Mouse (Mus musculus) neural tube, embryonic 12.5 days (tissue): ENCODE measurements at regions not wholly inside any gene's neighbourhood (a gene's known extent, or its start where the extent isn't known, plus 50 kb on each side); places are given as distances from the start of the nearest gene placed in this dataset.
A peak's percentile ranks its signal among the peaks of the same experiment; 100 is the strongest.

Source experiments
- ATAC-seq: fragments of 200-750 bp; cut with Nextera tagmentation; 2 replicates; pipeline ENCODE4 v1.8.0; 2017; ENCODE audit warnings: low read depth, mild to moderate bottlenecking, moderate TSS enrichment, moderate library complexity; ENCODE audit not compliant: low FRiP score
- H3K27ac ChIP-seq: fragments of 300-500 bp; sonication (generic); 2 replicates; pipeline ENCODE4 v1.5.1; 2016
- H3K27me3 ChIP-seq: fragments of 300-500 bp; sonication (generic); replicated peaks from 2 replicates; pipeline ENCODE4 v1.6.1; 2016; ENCODE audit warnings: mild to moderate bottlenecking
- H3K36me3 ChIP-seq: fragments of 300-500 bp; sonication (generic); 2 replicates; pipeline ENCODE4 v1.6.1; 2016; ENCODE audit warnings: mild to moderate bottlenecking
- H3K4me1 ChIP-seq: fragments of 300-500 bp; sonication (generic); 2 replicates; pipeline ENCODE4 v1.6.1; 2016
- H3K4me2 ChIP-seq: fragments of 300-500 bp; sonication (generic); replicated peaks from 2 replicates; pipeline ENCODE4 v1.6.1; 2016; ENCODE audit warnings: mild to moderate bottlenecking
- H3K4me3 ChIP-seq: fragments of 300-500 bp; sonication (generic); 2 replicates; pipeline ENCODE4 v1.5.1; 2016
- H3K9ac ChIP-seq: fragments of 300-500 bp; sonication (generic); 2 replicates; pipeline ENCODE4 v1.6.1; 2016; ENCODE audit warnings: mild to moderate bottlenecking
- H3K9me3 ChIP-seq: fragments of 300-500 bp; sonication (generic); 2 replicates; pipeline ENCODE4 v1.6.1; 2016; ENCODE audit warnings: mild to moderate bottlenecking
- WGBS: fragments of 180-500 bp; shearing (Covaris S2); methylation state at CpG from one replicate; pipeline ENCODE4 v1.1.7; 2016; 5-methylcytosine and 5-hydroxymethylcytosine counted together

- Histone ChIP-seq H3K4me3 (no peak overlapping the region), H3K27me3 (no peaks in the 10 kb centered on the region), H3K9me3 (no peaks in the 10 kb centered on the region), H3K4me1 (no peaks in the 10 kb centered on the region; the same call in 1 of the 2 replicates), H3K36me3 (no peaks in the 10 kb centered on the region), H3K4me2 (no peak overlapping the region), H3K27ac (no peak overlapping the region), H3K9ac (no peak overlapping the region)
- no peak for ATAC-seq
- WGBS = 71% methylated on average over 14 of the region's 14 CpGs
Measured at GRCm38 (mm10) chr6:51162208-51163082, 270.0 kb upstream of the Nfe2l3 start.

DNA sequence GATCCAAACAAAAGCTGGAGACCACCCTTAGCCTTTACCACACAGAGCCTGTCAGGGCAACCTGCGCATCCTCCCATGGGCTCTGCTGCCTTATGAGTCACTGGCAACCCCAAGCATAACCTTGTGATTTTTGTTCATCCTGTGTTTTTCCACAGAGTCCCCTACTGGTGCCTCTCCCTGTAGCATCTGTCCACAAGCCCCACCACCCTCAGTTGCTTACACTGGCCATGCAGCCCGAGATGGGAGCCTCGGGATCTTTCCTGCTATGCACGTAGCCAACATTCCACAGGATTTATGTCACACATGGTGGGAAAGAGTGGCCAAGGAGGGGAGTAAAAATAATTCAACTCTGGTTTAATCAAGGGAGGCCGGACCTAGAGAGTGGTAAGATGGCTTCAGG, 269.2 kb upstream of the Nfe2l3 start:
- no peak overlapping the region for H3K27ac ChIP-seq
- 73% methylated on average over 5 of the region's 5 CpGs for WGBS

GRCm38 (mm10) chr6:51163882-51164281, 268.6 kb upstream of the Nfe2l3 start:
- Histone ChIP-seq H3K9ac (no peak overlapping the region), H3K4me2 (no peak overlapping the region), H3K9me3 (no peaks in the 10 kb centered on the region), H3K4me3 (no peak overlapping the region), H3K36me3 (no peaks in the 10 kb centered on the region), H3K4me1 (peaks cover 7% of the 10 kb centered on the region), H3K27me3 (no peaks in the 10 kb centered on the region), H3K27ac (no peak overlapping the region)
- WGBS = 86% methylated on average over 4 of the region's 4 CpGs
- no peak for ATAC-seq

More for the DNA sequence above, 269.2 kb upstream of the Nfe2l3 start:
- Histone ChIP-seq H3K4me1 (peaks cover 1% of the 10 kb centered on the region; the same call in 1 of the 2 replicates), H3K36me3 (no peaks in the 10 kb centered on the region), H3K9me3 (no peaks in the 10 kb centered on the region), H3K9ac (no peak overlapping the region), H3K4me2 (no peak overlapping the region), H3K27me3 (no peaks in the 10 kb centered on the region), H3K4me3 (no peak overlapping the region)
- ATAC-seq = no peak

- no peak overlapping the region for H3K4me2 ChIP-seq
- no peaks in the 10 kb centered on the region for H3K36me3 ChIP-seq
- no peak overlapping the region for H3K4me3 ChIP-seq
- 83% methylated on average over 5 of the region's 5 CpGs for WGBS
- H3K9me3 ChIP-seq = no peaks in the 10 kb centered on the region
- ATAC-seq = no peak
- H3K4me1 ChIP-seq = peaks cover 13% of the 10 kb centered on the region
- H3K9ac ChIP-seq = no peak overlapping the region
- H3K27me3 ChIP-seq = no peaks in the 10 kb centered on the region
- H3K27ac ChIP-seq = no peak overlapping the region
Measured at GRCm38 (mm10) chr6:51167028-51167427, 265.4 kb upstream of the Nfe2l3 start.

DNA sequence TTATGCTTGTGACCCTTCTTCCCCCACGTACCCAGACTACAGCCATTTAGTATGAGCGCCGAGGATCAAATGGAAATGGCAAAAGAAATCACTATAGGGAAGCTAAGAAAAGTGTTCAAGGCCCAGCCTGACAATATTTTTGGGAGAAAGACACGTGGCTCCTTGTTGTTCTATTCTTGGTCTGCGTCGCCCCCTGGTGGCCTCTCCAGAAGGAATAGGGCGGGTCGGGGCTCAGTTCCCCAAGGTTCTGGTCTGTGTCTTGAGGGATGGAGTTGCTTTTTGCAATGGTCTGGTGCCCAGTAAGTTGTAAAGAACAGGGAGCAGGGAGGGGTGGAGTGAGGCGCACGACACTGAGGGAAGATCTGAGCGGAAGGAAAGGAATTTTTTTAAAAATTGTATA, 264.4 kb upstream of the Nfe2l3 start:
- no peaks in the 10 kb centered on the region for H3K27me3 ChIP-seq
- peaks cover 18% of the 10 kb centered on the region for H3K4me1 ChIP-seq
- H3K4me2 ChIP-seq = peak overlapping the region; percentile 63
- 2% methylated on average over 11 of the region's 11 CpGs for WGBS
- H3K36me3 ChIP-seq = no peaks in the 10 kb centered on the region
- H3K9ac ChIP-seq = 0 out of 2 replicates have a peak overlapping the region, but pooled peaks have one; percentile 51
- H3K4me3 ChIP-seq = no peak overlapping the region
- peak; percentile 38; the same call in 1 of the 2 replicates for ATAC-seq
- H3K9me3 ChIP-seq = no peaks in the 10 kb centered on the region
- H3K27ac ChIP-seq = no peak overlapping the region

DNA sequence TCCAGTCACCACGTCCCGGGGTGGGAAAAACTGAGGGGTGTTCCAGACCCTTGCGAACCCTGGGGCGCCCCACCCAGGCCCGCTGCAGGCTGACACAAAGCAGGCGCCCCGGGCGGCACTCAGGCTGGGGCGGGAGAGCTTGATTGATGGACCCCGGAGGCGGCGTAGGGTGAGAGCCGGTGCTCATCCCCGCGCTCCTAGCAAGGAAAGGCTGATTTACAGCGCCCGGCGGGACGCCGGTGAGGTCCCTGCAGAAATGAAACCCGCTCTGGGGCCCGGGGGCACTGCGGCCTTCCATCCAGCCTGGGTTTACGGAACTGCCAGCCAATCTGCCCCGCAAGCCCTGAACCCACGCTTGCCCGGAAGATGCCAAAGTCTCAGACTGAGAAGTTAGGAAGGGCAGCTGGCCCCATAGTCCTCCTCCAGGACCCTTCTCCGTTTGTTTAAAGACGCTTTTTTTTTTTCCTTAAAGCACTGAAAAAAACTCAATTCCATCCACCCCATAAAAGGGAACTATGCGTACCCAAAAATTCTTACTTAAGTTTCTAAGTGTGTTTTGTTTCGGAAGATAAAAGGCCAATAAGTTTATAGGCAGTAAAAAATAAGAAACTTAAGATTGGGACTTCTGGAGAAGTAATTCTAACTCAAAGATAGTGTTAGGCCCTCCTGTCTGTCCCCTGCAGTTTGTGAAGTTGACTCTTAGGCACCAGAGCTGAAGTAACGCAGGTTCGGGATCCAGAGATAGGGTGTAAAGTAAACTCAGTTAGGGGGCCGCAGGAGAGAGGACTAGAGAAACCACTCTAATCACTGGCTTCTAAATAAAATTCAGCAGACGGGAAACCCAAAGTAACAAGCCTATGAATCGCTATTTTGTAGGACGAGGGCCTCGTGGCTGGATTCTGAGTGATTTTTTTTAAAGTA, 263.4 kb upstream of the Nfe2l3 start:
- ATAC-seq = peak; percentile 39
- Histone ChIP-seq H3K4me1 (peaks cover 24% of the 10 kb centered on the region), H3K9ac (peak overlapping the region; percentile 51), H3K4me3 (peak overlapping the region; percentile 26), H3K9me3 (no peaks in the 10 kb centered on the region), H3K27ac (peak overlapping the region; percentile 47; the same call in 1 of the 2 replicates), H3K4me2 (peak overlapping the region; percentile 63), H3K36me3 (no peaks in the 10 kb centered on the region), H3K27me3 (no peaks in the 10 kb centered on the region)
- 4% methylated on average over 38 of the region's 38 CpGs for WGBS

GRCm38 (mm10) chr6:51169971-51170411, 262.5 kb upstream of the Nfe2l3 start:
- Histone ChIP-seq H3K4me3 (peak overlapping the region; percentile 17; the same call in 1 of the 2 replicates), H3K27ac (peak overlapping the region; percentile 1; the same call in 1 of the 2 replicates)

DNA sequence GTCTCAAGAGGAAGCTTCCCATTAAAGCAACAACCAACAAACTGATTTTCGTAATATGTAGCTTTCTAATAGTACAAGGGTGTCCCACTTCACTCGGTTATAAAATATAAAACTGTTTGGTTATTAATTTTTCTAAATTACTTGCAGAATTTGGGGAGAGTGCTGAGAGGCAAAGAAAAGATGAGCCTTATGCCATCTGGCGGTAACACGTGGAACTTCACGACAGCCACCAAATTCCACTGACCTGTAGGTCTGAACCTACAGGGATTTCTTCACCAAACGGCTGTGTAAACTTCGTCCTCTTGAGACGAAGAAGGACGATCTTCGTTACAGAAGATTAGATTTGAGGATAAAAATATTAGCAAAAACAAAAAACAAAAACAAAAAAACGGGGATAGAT, 262.1 kb upstream of the Nfe2l3 start:
- ATAC-seq = no peak
- H3K27ac ChIP-seq = no peak overlapping the region
- WGBS = under 1% methylated on average over 11 of the region's 11 CpGs
- H3K4me1 ChIP-seq = peaks cover 33% of the 10 kb centered on the region
- no peaks in the 10 kb centered on the region for H3K36me3 ChIP-seq
- no peaks in the 10 kb centered on the region for H3K9me3 ChIP-seq
- peak overlapping the region; percentile 63 for H3K4me2 ChIP-seq
- H3K9ac ChIP-seq = no peak overlapping the region
- peaks cover 10% of the 10 kb centered on the region; the same call in 1 of the 2 replicates for H3K27me3 ChIP-seq
- H3K4me3 ChIP-seq = no peak overlapping the region

More at GRCm38 (mm10) chr6:51169971-51170411, 262.5 kb upstream of the Nfe2l3 start:
- no peak overlapping the region for H3K9ac ChIP-seq
- no peaks in the 10 kb centered on the region for H3K9me3 ChIP-seq
- H3K27me3 ChIP-seq = peaks cover 8% of the 10 kb centered on the region; the same call in 1 of the 2 replicates
- peaks cover 33% of the 10 kb centered on the region for H3K4me1 ChIP-seq
- WGBS = under 1% methylated on average over 22 of the region's 22 CpGs
- no peak for ATAC-seq
- H3K4me2 ChIP-seq = peak overlapping the region; percentile 63
- H3K36me3 ChIP-seq = no peaks in the 10 kb centered on the region

GRCm38 (mm10) chr6:51170871-51171270, 261.6 kb upstream of the Nfe2l3 start:
- H3K36me3 ChIP-seq = no peaks in the 10 kb centered on the region
- no peaks in the 10 kb centered on the region for H3K9me3 ChIP-seq
- no peak overlapping the region for H3K4me3 ChIP-seq
- no peak overlapping the region for H3K27ac ChIP-seq
- WGBS = under 1% methylated on average over 11 of the region's 11 CpGs
- H3K4me2 ChIP-seq = peak overlapping the region; percentile 63; the same call in 1 of the 2 replicates
- peaks cover 33% of the 10 kb centered on the region for H3K4me1 ChIP-seq
- H3K9ac ChIP-seq = no peak overlapping the region
- ATAC-seq = peak; percentile 57
- peaks cover 15% of the 10 kb centered on the region; the same call in 1 of the 2 replicates for H3K27me3 ChIP-seq

DNA sequence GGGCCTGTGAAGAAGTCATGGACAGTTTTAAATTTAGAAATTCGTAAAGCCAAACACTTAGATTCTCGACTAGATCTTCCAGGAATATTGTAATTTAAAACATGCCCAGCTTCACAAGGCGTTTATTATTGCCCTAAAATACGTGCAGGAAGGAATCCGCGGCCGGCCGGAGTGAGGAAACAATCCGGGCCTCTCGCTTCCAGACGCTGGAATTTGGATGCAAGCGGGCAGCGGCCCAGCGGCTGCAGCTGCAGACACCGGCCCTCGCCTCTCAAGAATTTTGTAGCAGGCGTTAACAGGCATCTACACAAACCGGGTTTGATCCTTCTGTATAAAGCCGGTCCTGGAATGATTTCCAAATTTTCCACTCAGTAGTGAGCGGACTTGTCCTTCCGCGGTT, 260.7 kb upstream of the Nfe2l3 start:
- no peaks in the 10 kb centered on the region for H3K36me3 ChIP-seq
- peak overlapping the region; percentile 74 for H3K4me2 ChIP-seq
- H3K4me1 ChIP-seq = peaks cover 33% of the 10 kb centered on the region
- peak overlapping the region; percentile 79; the same call in 1 of the 2 replicates for H3K27ac ChIP-seq
- peak overlapping the region; percentile 71 for H3K9ac ChIP-seq
- H3K9me3 ChIP-seq = no peaks in the 10 kb centered on the region
- H3K27me3 ChIP-seq = peaks cover 19% of the 10 kb centered on the region
- peak overlapping the region; percentile 15; the same call in 1 of the 2 replicates for H3K4me3 ChIP-seq
- 1% methylated on average over 22 of the region's 22 CpGs for WGBS
- no peak for ATAC-seq

DNA sequence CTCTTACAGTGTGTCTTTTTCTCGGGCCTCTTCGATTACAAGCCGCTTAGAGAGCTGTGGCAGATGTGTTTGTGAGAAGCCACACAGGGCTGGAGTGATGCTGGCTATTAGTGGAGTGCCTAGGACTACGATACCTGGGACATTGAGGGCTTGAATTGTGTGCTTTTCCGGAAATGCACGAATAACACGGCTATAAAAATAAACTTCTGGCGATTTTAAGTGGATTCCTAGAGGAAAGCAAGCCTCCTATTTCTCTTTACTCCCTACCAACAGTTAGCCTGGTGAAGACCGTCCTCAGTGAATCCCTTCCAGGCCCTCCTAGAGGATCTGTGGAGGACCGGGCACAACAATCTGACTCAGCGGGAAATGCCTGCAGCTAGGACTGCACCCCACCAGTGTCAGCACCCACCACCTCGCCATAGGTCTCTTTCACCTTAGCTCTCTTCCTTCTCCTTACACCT, 260.1 kb upstream of the Nfe2l3 start:
- H3K36me3 ChIP-seq = no peaks in the 10 kb centered on the region
- peaks cover 33% of the 10 kb centered on the region for H3K4me1 ChIP-seq
- H3K4me3 ChIP-seq = peak overlapping the region; percentile 29
- H3K27ac ChIP-seq = peak overlapping the region; percentile 79
- no peaks in the 10 kb centered on the region for H3K9me3 ChIP-seq
- peak overlapping the region; percentile 74 for H3K4me2 ChIP-seq
- peak; percentile 23; the same call in 1 of the 2 replicates for ATAC-seq
- H3K27me3 ChIP-seq = peaks cover 24% of the 10 kb centered on the region
- peak overlapping the region; percentile 71 for H3K9ac ChIP-seq
- 1% methylated on average over 12 of the region's 12 CpGs for WGBS
